Mouse (Mus musculus) T-cell, adult 2 months (primary cell): Measurements from ENCODE around the gene Fhad1.

Experiments used
- DNase-seq: peaks from one replicate; pipeline ENCODE4 v3.0.0; 2022; ENCODE audit warnings: low spot score

The Fhad1 gene

DNA sequence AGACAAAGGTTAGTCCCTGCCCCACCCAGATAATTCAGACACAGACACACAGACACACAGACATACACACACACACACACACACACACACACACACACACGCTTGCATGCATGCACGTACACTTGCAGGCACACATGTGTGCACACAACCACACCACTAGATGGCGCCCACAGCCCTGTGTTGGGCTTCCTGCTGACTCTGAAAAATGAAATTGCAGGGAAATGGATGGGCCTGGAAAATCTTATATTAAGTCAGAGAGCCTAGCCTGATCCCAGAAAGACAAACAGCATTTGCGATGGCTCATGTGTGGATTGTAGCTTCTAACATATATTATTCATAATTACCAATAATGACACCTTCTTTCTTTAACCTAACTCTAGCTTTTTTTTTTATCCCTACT is 38.7 kb downstream of the Fhad1 start:
- DNase-seq = no peak

DNA sequence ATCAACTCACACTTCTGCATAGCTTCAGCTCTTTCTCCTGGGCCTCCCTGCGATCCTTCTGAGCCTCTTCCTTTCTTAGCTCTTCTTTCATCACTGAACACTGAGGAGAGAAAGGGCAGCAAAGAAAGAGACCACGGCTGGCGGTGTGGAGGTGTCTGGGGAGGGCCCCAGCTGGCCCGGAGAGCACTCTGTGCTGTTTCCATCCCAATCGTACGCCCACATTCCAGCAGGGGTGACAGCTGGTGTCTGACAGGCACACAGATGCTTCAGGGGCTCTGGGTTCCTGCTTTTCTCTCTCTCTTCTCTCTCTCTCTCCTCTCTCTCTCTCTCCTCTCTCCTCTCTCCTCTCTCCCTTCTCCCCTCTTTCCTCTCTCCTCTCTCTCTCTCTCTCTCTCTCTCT is 50.3 kb downstream of the Fhad1 start:
- no peak for DNase-seq

DNA sequence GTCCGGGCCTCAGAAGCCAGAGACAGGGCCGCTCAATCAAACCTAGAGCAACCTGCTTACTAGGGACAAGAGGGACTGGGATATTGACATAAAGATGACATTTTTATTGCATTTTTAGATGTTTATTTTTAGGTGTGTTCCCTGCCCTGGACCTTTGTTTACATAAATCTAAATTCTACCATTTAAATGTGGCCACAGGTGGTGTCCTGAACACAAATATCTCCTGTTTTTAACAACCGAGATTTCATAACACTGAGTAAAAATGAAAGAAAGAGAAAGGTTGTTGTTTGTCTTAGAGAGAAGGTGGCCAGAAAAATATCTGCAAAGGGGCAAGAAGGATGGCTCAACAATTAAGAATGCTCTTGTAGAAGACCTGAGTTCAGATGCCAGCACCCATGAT is 51.0 kb downstream of the Fhad1 start:
- no peak for DNase-seq

DNA sequence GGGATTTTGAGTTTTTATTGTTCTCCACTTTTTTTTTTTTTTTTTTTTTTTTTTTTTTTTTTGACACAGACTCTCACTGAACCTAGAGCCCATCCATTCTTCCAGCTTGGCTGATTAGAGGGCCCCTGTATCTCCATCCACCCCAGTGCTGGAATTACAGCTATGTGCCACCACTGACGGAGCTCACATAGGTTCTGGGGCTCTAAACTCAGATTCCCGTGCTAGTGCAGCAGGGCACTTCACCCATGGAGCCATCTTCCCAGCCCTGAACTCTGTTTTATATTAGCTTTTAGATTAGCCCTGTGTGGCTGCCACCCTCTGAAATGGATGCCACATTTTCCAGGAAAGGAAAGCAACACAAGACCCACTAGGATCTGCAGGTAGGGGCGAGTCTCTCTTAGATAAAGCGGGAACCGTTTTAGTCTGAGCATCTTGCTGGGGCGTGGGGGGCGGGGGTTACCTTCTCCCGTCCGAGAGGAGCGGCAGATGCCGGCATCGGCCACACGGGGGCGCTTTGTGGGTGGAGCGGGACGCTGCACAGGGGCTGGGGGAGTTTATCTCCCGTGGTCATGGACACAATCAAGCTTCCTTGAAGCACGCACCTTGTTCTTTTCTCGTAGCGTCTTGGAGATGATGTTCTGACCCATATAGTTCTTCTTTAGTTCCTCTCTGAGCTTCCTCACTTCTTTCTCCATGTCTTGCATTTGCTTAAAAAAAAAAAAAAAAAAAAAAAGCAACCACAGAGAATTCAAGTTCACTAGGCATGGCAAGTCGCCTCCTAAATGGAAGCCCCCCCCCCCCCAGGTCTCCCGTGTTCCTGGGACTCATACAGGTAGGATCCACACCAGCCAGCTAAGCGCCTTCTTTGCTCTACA is 51.8 kb downstream of the Fhad1 start:
- DNase-seq = peak; percentile 47

DNA sequence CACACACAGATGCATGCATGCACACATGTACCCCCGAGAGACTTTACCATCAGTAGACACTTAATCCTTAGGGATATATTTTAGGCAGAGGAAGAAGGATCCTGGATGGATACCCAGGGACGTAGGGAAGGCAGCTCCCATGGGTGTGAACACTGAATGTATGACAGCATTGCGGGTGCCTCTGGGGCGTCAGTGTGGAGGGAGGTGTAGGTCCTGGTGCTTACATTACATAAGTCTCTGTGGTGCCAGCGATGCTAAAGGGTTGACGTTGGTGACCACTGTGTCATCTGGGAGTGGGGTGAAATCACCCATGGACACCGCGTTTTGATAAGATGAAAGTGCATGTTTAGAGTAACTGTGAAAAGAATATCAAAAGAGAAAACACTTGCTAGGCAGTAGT is 54.8 kb downstream of the Fhad1 start:
- DNase-seq = no peak

DNA sequence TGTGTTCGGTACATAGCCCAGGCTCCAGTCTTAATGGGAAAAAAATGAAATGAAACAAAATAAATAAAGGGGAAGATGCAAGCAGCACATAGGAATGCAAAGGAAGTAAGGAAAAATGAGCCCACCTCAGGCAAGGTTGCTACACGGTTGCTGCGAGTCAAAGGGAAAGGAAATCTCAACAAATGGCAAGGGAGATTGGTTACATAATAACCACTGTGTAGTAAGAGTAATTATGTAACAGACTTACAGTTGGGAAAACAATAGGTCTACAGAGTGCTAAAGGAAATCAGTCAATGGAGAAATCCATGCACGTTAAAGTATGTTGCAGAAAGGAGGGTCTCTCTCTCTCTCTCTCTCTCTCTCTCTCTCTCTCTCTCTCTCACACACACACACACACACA is 55.3 kb downstream of the Fhad1 start:
- no peak for DNase-seq

DNA sequence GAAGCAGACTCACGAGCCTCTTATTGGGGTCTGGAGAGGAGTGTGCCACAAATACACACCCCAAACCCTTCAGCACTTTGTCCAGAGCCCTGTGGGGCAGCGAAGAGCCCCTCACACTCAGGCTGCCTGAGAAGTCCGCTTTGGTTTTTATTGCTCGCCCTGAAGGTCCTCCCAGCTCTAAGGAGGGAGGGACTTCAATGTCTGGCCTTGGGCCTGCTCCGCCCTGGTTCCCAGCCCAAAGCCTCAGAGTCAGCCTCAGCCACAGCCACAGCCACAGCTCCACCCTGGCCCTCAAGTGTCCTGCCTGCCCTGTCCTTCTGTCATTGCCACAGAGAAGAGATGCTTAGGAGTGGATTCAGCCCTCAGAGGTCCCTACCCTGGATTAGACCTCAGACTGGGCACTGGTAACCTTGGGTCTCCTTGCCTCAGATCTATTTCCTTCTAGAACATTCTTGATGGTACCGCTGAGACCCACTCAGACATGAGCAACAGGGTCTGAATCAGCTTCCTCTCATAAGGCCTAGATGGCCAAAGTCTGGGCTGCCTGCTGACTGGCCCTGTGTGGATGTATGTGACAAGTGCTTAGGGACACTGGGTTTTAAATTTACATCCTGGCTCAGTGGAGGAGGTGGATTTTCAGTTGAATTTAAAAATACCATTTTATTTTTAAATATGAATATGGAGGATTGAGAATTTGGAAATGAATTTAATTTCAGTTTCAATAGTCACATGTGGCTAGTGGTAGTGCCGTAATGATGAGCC is 56.1 kb downstream of the Fhad1 start:
- DNase-seq = no peak

DNA sequence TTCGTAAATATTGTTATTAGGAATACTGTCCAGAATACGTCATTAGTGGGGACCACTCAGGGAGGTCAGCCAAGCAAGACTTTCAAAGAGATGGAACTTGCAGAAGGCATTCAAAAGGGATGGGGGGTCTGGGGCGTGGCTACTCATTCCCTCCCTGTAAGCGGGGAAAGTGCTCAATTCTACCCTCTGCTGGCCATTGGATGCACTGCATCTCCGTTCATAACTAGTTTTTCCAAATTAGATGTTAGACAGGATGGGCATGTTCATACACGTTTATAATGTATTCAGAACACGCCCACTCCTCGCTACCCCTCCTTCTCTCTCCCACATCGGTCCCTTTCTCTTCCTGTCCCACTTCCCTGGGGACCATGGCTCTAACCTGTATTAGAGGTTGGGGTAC is 56.7 kb downstream of the Fhad1 start:
- peak; percentile 38 for DNase-seq

DNA sequence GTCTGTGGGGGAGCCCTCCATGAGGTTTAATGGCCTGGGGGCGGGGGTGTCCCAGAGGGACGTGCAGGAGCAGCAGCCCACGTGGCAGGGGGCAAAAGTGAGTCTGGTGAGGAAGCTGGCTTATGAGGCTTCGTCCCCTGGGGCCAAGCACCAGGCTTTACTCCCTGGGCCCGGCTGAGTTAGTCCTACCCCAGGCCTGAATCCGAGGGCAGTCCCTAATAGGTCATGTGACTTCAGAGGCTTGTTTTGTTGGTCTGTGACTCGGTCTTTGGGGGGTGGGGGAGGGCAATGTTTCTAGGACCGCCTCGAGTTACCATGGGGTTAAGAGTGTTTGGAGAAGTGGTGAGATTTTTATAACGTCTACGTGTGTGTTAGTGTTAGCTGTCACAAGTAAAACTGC is 57.1 kb downstream of the Fhad1 start:
- no peak for DNase-seq

DNA sequence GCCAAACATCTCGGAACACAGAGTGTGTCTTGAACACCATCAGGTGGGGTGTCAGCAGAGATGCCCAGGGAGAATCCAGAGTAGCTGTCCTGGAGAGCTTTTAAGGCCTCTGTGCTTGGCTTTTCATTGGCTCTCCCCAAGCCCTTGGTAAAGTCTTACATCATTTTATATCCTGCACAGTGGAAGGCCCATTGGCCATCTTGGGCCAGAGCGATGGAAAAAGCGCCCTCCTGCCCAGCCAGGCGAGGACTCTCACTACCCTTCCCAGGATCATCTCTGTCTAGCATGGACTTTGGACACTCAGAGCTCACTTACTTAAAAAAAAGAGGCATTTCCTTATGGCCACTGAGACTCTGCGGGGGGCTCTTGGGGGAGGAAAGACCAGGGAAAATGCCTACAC is 58.0 kb downstream of the Fhad1 start:
- no peak for DNase-seq

DNA sequence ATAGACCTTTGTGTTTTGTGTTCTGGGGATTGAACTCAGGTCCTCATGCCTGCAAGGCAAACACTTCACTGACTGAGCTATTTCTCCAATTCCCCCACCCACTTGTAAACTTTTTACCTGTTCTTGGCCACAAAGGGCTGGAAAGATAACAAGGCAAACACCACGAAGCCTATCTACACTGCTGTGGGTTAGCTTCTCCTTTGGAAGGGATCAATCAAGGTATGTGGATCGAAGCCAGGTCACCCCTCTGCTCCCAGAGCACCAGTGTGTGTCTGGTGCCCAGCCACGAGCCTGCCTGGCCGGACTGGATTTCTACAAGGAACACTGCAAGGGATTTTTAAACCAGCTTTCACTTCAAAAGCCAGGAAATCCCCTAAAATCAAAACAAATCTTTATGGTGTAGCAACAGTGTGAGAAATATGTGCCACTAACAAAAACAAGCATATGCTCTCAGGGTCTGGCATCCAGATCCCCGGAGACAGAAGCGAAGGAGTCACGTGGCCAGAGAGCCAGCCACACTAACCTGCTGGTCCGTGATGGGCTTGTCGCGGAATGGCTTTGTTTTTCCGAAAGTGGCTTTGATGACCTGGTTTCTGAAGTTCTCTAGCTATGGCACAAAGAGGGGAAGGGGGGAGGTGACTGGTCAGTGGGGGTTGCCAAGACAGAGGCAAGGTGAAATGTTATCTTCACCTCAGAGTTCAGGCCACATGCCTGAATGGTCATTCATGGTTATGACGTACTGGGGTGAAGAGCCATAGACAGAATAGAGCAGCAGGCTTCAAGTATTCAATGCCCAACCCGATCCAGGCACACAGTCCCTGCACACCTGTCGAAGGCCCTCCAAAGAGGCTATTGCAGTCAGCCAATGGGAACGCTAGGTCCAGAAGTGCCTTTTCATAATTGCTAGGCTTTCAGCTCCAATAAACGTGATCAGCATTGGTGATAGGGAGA is 59.8 kb downstream of the Fhad1 start:
- no peak for DNase-seq

DNA sequence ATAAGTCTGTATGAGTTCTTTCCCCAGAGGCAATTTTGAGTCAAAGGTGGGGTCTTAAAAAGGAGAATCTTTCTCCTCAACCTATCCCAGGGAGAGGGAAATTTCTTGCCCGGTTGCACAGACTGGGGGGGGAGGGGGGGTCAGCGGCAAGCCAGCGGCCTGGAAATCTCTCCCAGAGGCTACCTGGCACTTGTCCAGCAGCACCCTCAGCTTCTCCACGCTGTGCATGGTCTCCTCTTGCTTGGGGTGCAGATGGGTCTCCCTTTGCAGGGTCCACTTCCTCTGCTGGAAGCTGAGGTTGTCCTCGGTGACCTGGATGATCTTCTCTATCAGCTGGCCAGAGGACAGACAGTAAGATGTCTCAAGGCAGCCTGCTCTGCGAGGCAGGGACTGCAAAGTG is 61.0 kb downstream of the Fhad1 start:
- DNase-seq = no peak

DNA sequence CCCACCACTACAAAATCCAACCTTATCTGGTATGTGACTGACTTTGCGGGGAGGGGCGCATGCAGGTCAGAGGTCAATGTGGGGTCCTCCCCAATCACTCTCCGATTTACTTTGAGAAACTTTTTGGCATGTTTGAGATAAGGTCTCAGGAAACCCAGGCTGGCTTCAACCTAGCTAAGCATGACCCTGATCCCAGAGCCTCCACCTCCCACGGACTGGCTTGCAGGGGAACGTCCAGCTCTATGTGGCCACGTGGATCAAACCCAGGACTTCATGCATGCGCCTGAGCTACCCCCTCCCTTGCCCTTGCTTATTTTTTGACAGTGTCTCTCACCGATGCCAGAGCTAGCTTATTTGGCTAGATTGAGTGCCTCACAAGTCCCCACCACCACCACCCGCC is 61.6 kb downstream of the Fhad1 start:
- DNase-seq = no peak

DNA sequence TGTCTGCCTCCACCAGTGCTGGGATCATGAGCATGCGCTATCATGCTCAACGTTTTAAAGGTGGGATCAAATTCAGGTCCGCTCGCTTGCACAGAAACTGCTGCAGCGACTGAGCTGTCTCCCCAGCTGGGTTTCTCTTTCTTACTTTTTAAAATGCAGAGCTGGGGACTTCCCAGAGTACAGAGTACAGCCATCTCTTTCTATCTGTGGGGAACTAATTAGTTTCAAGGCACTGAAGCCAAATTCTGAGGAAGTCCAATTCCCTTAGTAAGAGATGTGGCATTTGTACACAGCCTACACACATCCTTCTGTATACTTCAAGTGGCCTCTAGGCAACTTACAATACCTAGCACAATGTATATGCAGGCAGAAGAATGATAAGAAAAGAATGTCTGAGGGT is 62.1 kb downstream of the Fhad1 start:
- DNase-seq = no peak

DNA sequence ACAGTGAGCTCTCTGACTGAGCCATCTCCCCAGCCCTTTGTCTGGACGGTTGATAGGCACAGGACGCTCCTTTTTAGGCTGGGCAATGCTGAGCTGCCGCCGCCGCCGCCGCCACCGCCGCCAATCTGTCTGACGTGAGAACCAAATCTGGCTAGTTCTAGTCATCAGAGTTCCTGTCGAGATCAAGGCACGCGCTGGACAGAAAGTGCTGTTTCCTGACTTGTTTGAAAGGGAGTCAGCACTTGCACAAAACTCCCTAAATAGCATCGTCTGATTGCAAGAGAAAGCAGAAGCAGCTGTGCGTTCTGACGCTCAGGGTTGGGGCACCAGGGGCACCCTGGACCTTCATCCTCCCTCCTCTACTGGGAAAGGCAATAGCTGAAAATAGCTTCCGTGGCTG is 62.8 kb downstream of the Fhad1 start:
- peak; percentile 7 for DNase-seq

DNA sequence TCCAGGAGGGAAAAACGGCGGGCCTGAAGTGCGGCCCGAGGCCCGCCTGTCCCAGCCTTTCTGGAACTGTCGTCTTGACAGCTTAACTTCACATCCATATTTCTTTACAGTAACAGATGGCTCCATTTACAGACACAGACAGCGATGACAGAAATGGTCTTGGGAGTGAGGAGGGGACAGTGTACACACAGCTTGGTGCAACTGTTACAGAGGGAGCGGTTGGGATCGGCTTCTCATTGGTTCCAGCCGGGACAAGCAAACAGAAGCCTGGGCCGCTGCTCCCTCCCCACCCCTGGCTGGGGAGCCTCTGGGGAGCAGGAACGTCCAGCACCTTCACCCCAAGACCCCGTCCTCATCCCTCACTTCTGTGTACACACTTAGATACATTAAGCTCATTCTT is 65.4 kb downstream of the Fhad1 start:
- no peak for DNase-seq

DNA sequence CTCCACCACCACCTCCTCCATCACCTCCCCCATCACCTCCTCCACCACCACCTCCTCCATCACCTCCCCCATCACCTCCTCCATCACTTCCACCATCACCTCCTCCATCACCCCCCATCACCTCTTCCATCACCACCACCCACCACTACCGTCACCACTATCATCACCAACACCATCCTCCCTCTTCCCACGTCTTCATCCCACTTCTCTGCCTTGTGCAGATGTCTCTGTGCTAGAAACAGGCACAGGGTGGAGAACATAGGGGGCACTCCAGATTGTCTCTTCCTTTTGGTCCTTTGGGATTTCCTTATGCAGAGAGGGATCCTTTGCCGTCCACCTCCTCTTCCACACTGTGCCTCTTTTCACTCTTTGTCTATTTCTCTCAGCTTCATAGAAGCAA is 66.1 kb downstream of the Fhad1 start:
- DNase-seq = no peak

DNA sequence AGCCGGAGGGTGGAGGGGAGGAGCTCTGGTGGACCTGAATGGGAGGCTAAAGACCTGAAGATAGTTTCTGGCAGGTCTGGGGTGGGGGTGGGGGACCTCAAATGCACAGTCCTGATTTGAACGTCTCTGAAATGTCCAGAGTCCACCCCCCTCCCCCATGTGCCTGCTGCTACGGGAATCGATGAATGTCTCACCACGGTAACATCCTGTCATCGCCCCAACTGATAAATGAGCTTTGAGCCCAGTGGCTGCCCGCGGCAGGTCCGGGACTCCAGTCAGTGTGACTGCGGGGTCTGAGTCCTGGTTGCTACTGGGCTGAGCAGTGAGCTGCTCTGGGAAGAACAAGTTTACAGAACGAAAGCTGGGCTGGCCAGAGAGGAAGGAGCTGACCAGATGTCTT is 72.5 kb downstream of the Fhad1 start:
- DNase-seq = no peak

DNA sequence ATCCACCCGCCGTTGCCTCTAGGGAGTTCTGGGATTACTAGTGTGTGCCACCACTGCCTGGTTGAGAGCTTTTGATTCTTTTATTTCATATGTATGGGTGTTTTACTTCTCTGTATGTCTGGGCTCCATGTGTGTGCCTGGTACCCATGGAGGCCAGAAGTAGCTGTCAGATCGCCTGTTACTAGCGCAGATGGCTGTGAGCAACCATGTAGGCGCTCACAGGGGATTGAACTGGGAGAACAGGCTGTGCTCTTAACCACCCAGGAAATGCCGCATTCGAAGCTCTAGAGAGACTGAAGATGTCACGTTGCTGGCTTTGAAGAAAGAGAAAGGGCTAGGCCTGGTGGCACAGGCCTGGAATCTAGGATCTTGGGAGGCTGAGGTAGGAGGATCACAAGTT is 73.6 kb downstream of the Fhad1 start:
- no peak for DNase-seq

DNA sequence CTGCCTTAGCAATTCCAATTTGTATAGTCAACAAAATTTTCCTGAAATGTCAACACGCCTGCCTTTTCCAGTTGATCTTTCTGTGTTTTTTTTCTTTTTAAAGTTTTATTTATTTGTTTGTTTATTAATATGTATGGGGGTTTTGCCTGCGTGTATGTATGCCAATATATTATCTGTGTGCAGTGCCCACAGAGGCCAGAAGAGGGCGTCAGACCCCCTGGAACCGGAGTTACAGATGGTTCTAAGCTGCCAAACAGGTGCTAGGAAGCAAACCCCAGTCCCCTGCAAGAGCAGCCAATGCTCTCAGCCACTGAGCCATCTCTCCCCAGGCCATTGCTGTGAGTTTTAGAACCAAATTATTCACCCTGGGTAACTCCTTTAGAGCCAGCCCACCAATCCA is 76.3 kb downstream of the Fhad1 start:
- DNase-seq = no peak

DNA sequence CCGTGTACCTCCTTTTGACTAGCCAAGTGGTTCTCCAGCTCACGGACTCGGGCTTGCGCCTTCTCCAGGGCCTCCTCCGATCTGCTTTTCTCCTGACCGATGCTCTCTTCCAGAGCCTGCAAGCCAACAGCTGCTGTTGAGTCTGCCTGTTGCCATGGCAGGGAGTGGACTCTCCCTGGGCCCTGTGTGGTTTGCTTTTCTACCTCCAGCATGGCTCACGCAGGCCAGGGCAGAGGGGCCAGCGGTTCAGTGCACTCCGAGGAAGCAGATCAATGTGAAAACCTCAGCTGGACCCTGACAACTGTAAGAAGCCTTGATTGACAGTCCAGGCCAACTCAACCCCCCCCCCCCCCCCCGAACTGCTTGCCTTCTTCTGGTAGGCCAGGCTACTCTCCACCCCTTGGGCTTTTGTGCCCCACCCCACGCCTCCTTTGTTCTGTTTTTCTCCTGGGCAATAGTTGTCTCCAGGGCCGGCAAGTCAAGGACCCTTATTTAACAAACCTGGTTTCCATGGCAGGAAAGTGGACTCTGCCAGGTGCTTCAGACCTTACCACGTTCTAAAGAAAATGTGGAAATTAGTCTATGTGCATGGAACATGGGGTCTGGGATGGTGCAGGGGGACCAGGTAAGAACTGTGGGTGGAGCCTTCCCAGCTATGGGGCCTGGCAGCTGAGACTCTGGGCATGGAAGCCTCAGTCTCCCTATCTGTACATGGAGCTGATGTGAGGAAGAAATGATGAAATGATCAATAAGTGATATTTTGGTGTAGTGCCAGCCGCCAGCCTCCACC is 81.9 kb downstream of the Fhad1 start:
- DNase-seq = no peak

DNA sequence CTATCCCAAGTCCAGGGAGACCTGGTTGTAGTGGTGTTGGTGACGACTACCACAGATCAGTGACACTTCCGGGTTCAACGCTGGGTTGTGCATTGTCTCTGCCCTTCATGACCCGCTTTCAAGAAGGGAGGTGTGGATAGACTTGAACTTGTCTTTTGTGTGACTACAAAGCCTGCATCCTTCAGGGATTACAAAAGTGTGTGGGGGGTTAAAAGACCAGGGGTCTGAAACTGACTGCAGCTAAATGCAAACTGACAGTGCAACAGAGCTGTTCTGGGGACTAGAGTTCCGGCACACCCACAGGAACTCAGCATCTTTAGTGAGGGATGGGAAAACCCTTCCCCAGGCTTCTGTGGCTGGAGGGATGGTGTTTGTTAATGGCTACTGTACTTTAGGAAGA is 83.4 kb downstream of the Fhad1 start:
- no peak for DNase-seq
